7 mouse cellular contexts compared by ENCODE assay signal in genomic region chr2:25545996-25546810, GRCm38 (mm10). TPM values are rescaled to one million over a fixed set of nuclear protein-coding genes. Genes with fewer than 3 reads are reported as not detected.
A peak's percentile ranks its signal among the peaks of the same experiment; 100 is the strongest.
DNase-seq lines count a peak whose midpoint lies in the region; ATAC-seq and TF ChIP-seq lines count a peak whose summit lies in the region.

No protein-coding gene starts in this region.

- TF ChIP-seq POLR2A in olfactory bulb, adult 2 months (IDR thresholded peaks at IDR 0.05; ENCODE audit: insufficient read depth, low read depth, low read length), result no peak

- H3K27me3 ChIP-seq in lung, embryonic 14.5 days (ENCODE audit: insufficient read depth, low read length), result no peaks in the 10 kb centered on the region
- no peaks in the 10 kb centered on the region for H3K27me3 ChIP-seq in forebrain, postnatal 0 days (ENCODE audit: insufficient read depth, low read length)
- H3K27me3 ChIP-seq in liver, embryonic 13.5 days, result no peaks in the 10 kb centered on the region

- H3K9ac ChIP-seq in lung, embryonic 14.5 days, result peak overlapping the region; percentile 74
- H3K9ac ChIP-seq in forebrain, postnatal 0 days, result peak overlapping the region; percentile 53
- H3K9ac ChIP-seq in liver, embryonic 13.5 days, result peak overlapping the region; percentile 91

- peak overlapping the region; percentile 70; the same call in 1 of the 2 replicates for H3K27ac ChIP-seq in lung, embryonic 14.5 days (ENCODE audit: low read depth)
- H3K27ac ChIP-seq in brown adipose tissue, adult 24 weeks (replicated peaks; ENCODE audit: low read depth, low read length), result peak overlapping the region; percentile 73
- H3K27ac ChIP-seq in forebrain, postnatal 0 days (ENCODE audit: low read depth, low read length), result peak overlapping the region; percentile 35; the same call in 1 of the 2 replicates
- peak overlapping the region; percentile 80 for H3K27ac ChIP-seq in liver, embryonic 13.5 days
- H3K27ac ChIP-seq in olfactory bulb, adult 2 months (ENCODE audit: insufficient read depth, low read depth, low read length), result peak overlapping the region; percentile 37

- H3K4me2 ChIP-seq in lung, embryonic 14.5 days, result peak overlapping the region; percentile 88
- peak overlapping the region; percentile 70 for H3K4me2 ChIP-seq in forebrain, postnatal 0 days (ENCODE audit: low read depth)
- H3K4me2 ChIP-seq in liver, embryonic 13.5 days, result peak overlapping the region; percentile 91

- peak overlapping the region; percentile 72 for H3K4me3 ChIP-seq in lung, embryonic 14.5 days (ENCODE audit: low read depth, low read length)
- peak overlapping the region; percentile 72 for H3K4me3 ChIP-seq in brown adipose tissue, adult 24 weeks (ENCODE audit: insufficient read depth, low read depth, low read length)
- peak overlapping the region; percentile 76 for H3K4me3 ChIP-seq in forebrain, postnatal 0 days (ENCODE audit: low read depth, low read length)
- peak overlapping the region; percentile 85 for H3K4me3 ChIP-seq in liver, embryonic 13.5 days (replicated peaks)
- peak overlapping the region; percentile 72 for H3K4me3 ChIP-seq in olfactory bulb, adult 2 months (ENCODE audit: insufficient read depth, low read depth, low read length)

- DNase-seq in lung, embryonic 14.5 days, result no peak
- DNase-seq in lung, adult 18-20 months, result no peak
- DNase-seq in forebrain, postnatal 0 days, result no peak
- DNase-seq in liver, embryonic 13.5 days, result no peak
- no peak for DNase-seq in ovary, postnatal 10 days (ENCODE audit: low spot score)

- no peak for TF ChIP-seq CTCF in lung, embryonic 14.5 days (IDR thresholded peaks at IDR 0.05; ENCODE audit: low read depth)
- no peak for TF ChIP-seq CTCF in forebrain, postnatal 0 days (IDR thresholded peaks at IDR 0.05; ENCODE audit: low read depth)
- TF ChIP-seq CTCF in olfactory bulb, adult 2 months (IDR thresholded peaks at IDR 0.05; ENCODE audit: insufficient read depth, low read depth, low read length), result no peak

- H3K36me3 ChIP-seq in lung, embryonic 14.5 days (ENCODE audit: insufficient read depth), result 0 out of 2 replicates have a peak, but pooled peaks cover 6% of the 10 kb centered on the region
- no peaks in the 10 kb centered on the region for H3K36me3 ChIP-seq in forebrain, postnatal 0 days (ENCODE audit: insufficient read depth)
- H3K36me3 ChIP-seq in liver, embryonic 13.5 days, result peaks cover 11% of the 10 kb centered on the region

- H3K4me1 ChIP-seq in lung, embryonic 14.5 days (ENCODE audit: insufficient read depth), result 0 out of 2 replicates have a peak, but pooled peaks cover 9% of the 10 kb centered on the region
- H3K4me1 ChIP-seq in brown adipose tissue, adult 24 weeks (ENCODE audit: control insufficient read depth, insufficient read depth, insufficient read length, low read length), result peaks cover 21% of the 10 kb centered on the region
- peaks cover 10% of the 10 kb centered on the region for H3K4me1 ChIP-seq in forebrain, postnatal 0 days (ENCODE audit: insufficient read depth)
- peaks cover 28% of the 10 kb centered on the region for H3K4me1 ChIP-seq in liver, embryonic 13.5 days (replicated peaks)
- peaks cover 7% of the 10 kb centered on the region; the same call in 1 of the 2 replicates for H3K4me1 ChIP-seq in olfactory bulb, adult 2 months (ENCODE audit: control insufficient read depth, insufficient read depth, low read length)

- WGBS in lung, embryonic 14.5 days, result 6% methylated on average over 35 of the region's 43 CpGs
- 7% methylated on average over 43 of the region's 43 CpGs for WGBS in forebrain, postnatal 0 days
- 5% methylated on average over 43 of the region's 43 CpGs for WGBS in liver, embryonic 13.5 days (ENCODE audit: insufficient replicate concordance)
- 8% methylated on average over 43 of the region's 43 CpGs for WGBS in olfactory bulb, adult 2 months

- ATAC-seq in lung, embryonic 14.5 days (ENCODE audit: insufficient read depth), result peak; percentile 82
- peak; percentile 47 for ATAC-seq in forebrain, postnatal 0 days
- ATAC-seq in liver, embryonic 13.5 days (ENCODE audit: low read depth), result peak; percentile 63

- H3K9me3 ChIP-seq in lung, embryonic 14.5 days (ENCODE audit: low read depth, low read length), result no peaks in the 10 kb centered on the region
- H3K9me3 ChIP-seq in forebrain, postnatal 0 days (ENCODE audit: low read length), result no peaks in the 10 kb centered on the region
- no peaks in the 10 kb centered on the region for H3K9me3 ChIP-seq in liver, embryonic 13.5 days (replicated peaks)

RNA-seq across cellular contexts. Expression of gene Traf2, which starts 0.5 kb away (rescaled TPM):
- polyA plus RNA-seq in lung, embryonic 14.5 days (2014; fragmentation: Nextera tagmentation; extraction: Ambion mirVana), result 34.8 and 35.3 TPM in 2 replicates
- polyA plus RNA-seq in brown adipose tissue, adult 24 weeks (2012; ENCODE audit: insufficient read depth, insufficient read length, missing spikeins), result 7.0 and 12.9 TPM in 2 replicates
- 8.0 and 9.6 TPM in 2 replicates for total RNA-seq in forebrain, postnatal 0 days (2014; rRNA removed)
- 7.8 and 9.2 TPM in 2 replicates for polyA plus RNA-seq in forebrain, postnatal 0 days (2015; fragmentation: Nextera tagmentation; extraction: Ambion mirVana)
- polyA plus RNA-seq in liver, embryonic 13.5 days (2015; fragmentation: Nextera tagmentation; extraction: Ambion mirVana), result 16.6 and 18.7 TPM in 2 replicates
- not detected in 2 replicates for polyA plus RNA-seq in olfactory bulb, adult 2 months (2012; ENCODE audit: insufficient read depth, insufficient read length, low replicate concordance, missing spikeins)

RNA-seq across cellular contexts. Expression of gene Edf1, which starts 11.4 kb away (rescaled TPM):
- polyA plus RNA-seq in lung, embryonic 14.5 days (2014; fragmentation: Nextera tagmentation; extraction: Ambion mirVana), result 282 and 295 TPM in 2 replicates
- polyA plus RNA-seq in brown adipose tissue, adult 24 weeks (2012; ENCODE audit: insufficient read depth, insufficient read length, missing spikeins), result 398 and 454 TPM in 2 replicates
- total RNA-seq in forebrain, postnatal 0 days (2014; rRNA removed), result 151 and 174 TPM in 2 replicates
- 368 and 392 TPM in 2 replicates for polyA plus RNA-seq in forebrain, postnatal 0 days (2015; fragmentation: Nextera tagmentation; extraction: Ambion mirVana)
- polyA plus RNA-seq in liver, embryonic 13.5 days (2015; fragmentation: Nextera tagmentation; extraction: Ambion mirVana), result 275 and 306 TPM in 2 replicates
- polyA plus RNA-seq in olfactory bulb, adult 2 months (2012; ENCODE audit: insufficient read depth, insufficient read length, low replicate concordance, missing spikeins), result not detected in 2 replicates

RNA-seq across cellular contexts. Expression of gene Mamdc4, which starts 28.4 kb away (rescaled TPM):
- 2.2 and 4.1 TPM in 2 replicates for polyA plus RNA-seq in lung, embryonic 14.5 days (2014; fragmentation: Nextera tagmentation; extraction: Ambion mirVana)
- 0.36 and 0.54 TPM in 2 replicates for polyA plus RNA-seq in brown adipose tissue, adult 24 weeks (2012; ENCODE audit: insufficient read depth, insufficient read length, missing spikeins)
- 1.0 and 9.0 TPM in 2 replicates for total RNA-seq in forebrain, postnatal 0 days (2014; rRNA removed)
- polyA plus RNA-seq in forebrain, postnatal 0 days (2015; fragmentation: Nextera tagmentation; extraction: Ambion mirVana), result 0.21 and 0.26 TPM in 2 replicates
- polyA plus RNA-seq in liver, embryonic 13.5 days (2015; fragmentation: Nextera tagmentation; extraction: Ambion mirVana), result 1.6 and 2.7 TPM in 2 replicates
- not detected in 2 replicates for polyA plus RNA-seq in olfactory bulb, adult 2 months (2012; ENCODE audit: insufficient read depth, insufficient read length, low replicate concordance, missing spikeins)

RNA-seq across cellular contexts. Expression of gene Phpt1, which starts 28.8 kb away (rescaled TPM):
- 183 and 197 TPM in 2 replicates for polyA plus RNA-seq in lung, embryonic 14.5 days (2014; fragmentation: Nextera tagmentation; extraction: Ambion mirVana)
- 70.7 and 86.8 TPM in 2 replicates for polyA plus RNA-seq in brown adipose tissue, adult 24 weeks (2012; ENCODE audit: insufficient read depth, insufficient read length, missing spikeins)
- total RNA-seq in forebrain, postnatal 0 days (2014; rRNA removed), result 33.7 and 43.2 TPM in 2 replicates
- 171 and 185 TPM in 2 replicates for polyA plus RNA-seq in forebrain, postnatal 0 days (2015; fragmentation: Nextera tagmentation; extraction: Ambion mirVana)
- polyA plus RNA-seq in liver, embryonic 13.5 days (2015; fragmentation: Nextera tagmentation; extraction: Ambion mirVana), result 50.2 and 50.3 TPM in 2 replicates
- not detected in 2 replicates for polyA plus RNA-seq in olfactory bulb, adult 2 months (2012; ENCODE audit: insufficient read depth, insufficient read length, low replicate concordance, missing spikeins)

RNA-seq across cellular contexts. Expression of gene Ajm1, which starts 35.4 kb away (rescaled TPM):
- 0.37 TPM in 1 of 2 replicates, not detected in the other for polyA plus RNA-seq in lung, embryonic 14.5 days (2014; fragmentation: Nextera tagmentation; extraction: Ambion mirVana)
- polyA plus RNA-seq in brown adipose tissue, adult 24 weeks (2012; ENCODE audit: insufficient read depth, insufficient read length, missing spikeins), result 0.44 TPM in 1 of 2 replicates, not detected in the other
- 13.5 and 16.0 TPM in 2 replicates for total RNA-seq in forebrain, postnatal 0 days (2014; rRNA removed)
- 11.3 and 13.7 TPM in 2 replicates for polyA plus RNA-seq in forebrain, postnatal 0 days (2015; fragmentation: Nextera tagmentation; extraction: Ambion mirVana)
- polyA plus RNA-seq in liver, embryonic 13.5 days (2015; fragmentation: Nextera tagmentation; extraction: Ambion mirVana), result 0.02 TPM in 1 of 2 replicates, not detected in the other
- polyA plus RNA-seq in olfactory bulb, adult 2 months (2012; ENCODE audit: insufficient read depth, insufficient read length, low replicate concordance, missing spikeins), result not detected in 2 replicates
